Mouse (Mus musculus): Measurements from ENCODE around the gene Olfr1208. TPM values are rescaled to one million over a fixed set of nuclear protein-coding genes. Genes with fewer than 3 reads are reported as not detected.

Gene Olfr1208
- not detected for total RNA-seq (2021)
- long read RNA-seq, result 0 reads

DNA sequence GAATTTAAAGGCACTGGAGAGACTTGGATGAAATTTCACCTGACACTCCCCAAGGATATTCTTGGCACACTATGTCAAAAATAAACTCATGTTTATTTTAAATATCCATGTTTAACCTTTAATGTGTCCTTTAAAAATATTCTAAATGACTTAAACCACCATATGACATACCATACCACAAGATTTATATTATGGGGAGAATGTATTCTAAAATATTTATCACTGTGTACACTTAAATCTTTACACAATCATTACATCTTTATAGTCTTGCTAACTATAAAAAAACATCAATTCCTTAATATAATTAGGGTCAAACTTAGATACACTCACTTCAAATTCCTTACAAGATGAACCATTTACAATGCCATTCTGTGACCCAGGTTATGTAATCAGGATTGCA lies at the start of gene Olfr1208:
Gene Olfr1208 (minus strand): TSS at position 101 of the 400 bp plus-strand sequence.
- DNase-seq (ENCODE audit: low spot score in 2 of 2), result no peak

DNA sequence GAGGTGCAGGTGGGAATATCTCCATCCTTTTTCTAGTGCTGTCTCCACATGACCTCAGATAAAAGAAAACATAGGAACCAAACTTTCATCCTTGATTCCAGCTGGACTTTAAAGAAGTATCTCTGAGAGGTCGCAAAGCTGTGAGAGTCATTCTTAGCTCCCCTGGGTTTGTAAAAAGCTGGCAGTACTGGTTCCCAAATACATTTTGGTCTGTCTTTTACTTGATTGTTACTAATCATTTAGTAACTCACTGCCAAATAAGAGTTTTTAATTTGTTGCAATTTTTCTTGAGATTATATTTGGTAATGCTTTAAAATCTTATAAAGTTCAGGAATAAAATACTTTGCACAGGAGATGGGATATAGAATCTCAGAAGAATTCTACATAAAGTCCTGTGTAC lies 35.9 kb upstream of the Olfr1208 start, which contains the start of gene Olfr1211:
Gene Olfr1211 (minus strand): TSS at position 101 of the 400 bp plus-strand sequence.
- DNase-seq (ENCODE audit: low spot score in 2 of 2), result no peak

DNA sequence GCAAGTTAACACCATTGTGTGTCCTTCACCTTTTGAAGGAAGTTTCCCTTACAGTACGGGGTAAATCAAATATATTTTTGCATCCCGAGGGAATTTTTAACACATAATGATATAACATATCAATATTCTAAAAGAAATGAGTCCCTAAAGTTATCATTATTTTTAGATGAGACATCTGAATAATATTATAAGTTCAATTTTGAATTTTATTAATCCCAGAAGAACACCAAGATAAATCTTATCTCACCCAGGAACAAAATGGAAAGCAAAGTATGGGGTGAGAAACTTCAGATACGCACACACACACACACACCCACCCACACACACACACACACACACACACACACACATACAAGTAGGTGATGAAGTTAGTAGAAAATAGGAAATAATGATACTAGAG lies 12.9 kb upstream of the Olfr1208 start, which contains the start of gene Olfr1209:
Gene Olfr1209 (minus strand): TSS at position 101 of the 400 bp plus-strand sequence.
- DNase-seq (ENCODE audit: low spot score in 2 of 2), result no peak

DNA sequence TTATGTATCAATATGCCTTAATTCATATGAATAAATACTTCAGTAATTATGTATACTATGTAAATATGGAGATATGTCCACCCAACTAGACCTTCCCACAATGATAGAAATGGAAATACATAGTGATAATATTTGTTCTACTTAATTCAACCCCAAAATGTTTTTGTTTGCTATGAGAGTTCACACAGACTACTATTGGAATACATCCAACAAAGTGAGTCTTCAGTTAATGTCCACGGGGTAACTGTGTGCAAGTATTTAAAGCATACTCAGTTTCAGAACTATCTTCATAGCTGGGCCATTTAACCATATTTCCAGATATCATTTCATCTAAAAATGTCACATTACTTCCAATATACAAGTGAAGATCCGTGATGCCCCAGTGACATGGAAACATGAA lies 39.2 kb downstream of the Olfr1208 start, which contains the start of gene Olfr1206:
Gene Olfr1206 (plus strand): TSS at position 301 of the 400 bp plus-strand sequence.
- DNase-seq (ENCODE audit: low spot score in 2 of 2), result no peak

DNA sequence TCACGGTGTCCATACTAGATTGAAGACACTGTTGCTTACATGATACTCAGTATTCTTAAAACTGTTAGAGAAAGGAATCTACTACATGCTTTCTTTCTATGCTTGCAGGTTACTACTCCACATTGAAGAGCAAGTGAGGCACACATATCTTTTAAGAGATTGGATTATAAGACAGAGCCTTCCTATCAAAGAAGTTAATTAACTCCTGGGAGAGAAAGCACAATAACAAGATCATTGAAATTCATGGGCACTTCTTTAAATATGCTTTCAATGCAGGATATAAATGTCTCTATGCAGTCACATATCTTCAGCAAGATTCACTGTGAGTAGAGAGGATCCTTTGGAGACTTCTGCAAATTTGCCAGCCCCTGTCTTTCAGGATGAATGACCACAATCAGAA lies 53.1 kb downstream of the Olfr1208 start, which contains the start of gene Olfr1204:
Gene Olfr1204 (plus strand): TSS at position 301 of the 400 bp plus-strand sequence.
- no peak for DNase-seq (ENCODE audit: low spot score in 2 of 2)

Other genes starting within 250 kb of the Olfr1208 start
- not detected for gene Olfr1193, start 226.7 kb downstream of the Olfr1208 start, total RNA-seq (2021)
- gene Olfr1195, start 213.1 kb downstream of the Olfr1208 start, total RNA-seq (2021), result not detected
- not detected for gene Olfr1196, start 197.7 kb downstream of the Olfr1208 start, total RNA-seq (2021)
- gene Olfr1197, start 169.9 kb downstream of the Olfr1208 start, total RNA-seq (2021), result not detected
- not detected for gene Olfr1198, start 150.9 kb downstream of the Olfr1208 start, total RNA-seq (2021)
- gene Olfr1199, start 141.8 kb downstream of the Olfr1208 start, total RNA-seq (2021), result not detected
- not detected for gene Olfr1200, start 131.8 kb downstream of the Olfr1208 start, total RNA-seq (2021)
- gene Olfr1201, start 109.3 kb downstream of the Olfr1208 start, total RNA-seq (2021), result not detected
- under 1 TPM in 1 of 2 experiments, not detected in 1; 0.09 TPM for gene Olfr1202, start 87.8 kb downstream of the Olfr1208 start, total RNA-seq (2021)
- not detected for gene Olfr1205, start 72.6 kb downstream of the Olfr1208 start, total RNA-seq (2021)
- not detected for gene Olfr1204, start 53.0 kb downstream of the Olfr1208 start, total RNA-seq (2021)
- not detected for gene Olfr1206, start 39.1 kb downstream of the Olfr1208 start, total RNA-seq (2021)
- gene Olfr1209, start 12.8 kb upstream of the Olfr1208 start, total RNA-seq (2021), result not detected
- not detected for gene Olfr1211, start 35.8 kb upstream of the Olfr1208 start, total RNA-seq (2021)
- not detected for gene Olfr1212, start 51.7 kb upstream of the Olfr1208 start, total RNA-seq (2021)
- not detected for gene Gm13762, start 78.0 kb upstream of the Olfr1208 start, total RNA-seq (2021)
- not detected for gene Olfr1214, start 90.3 kb upstream of the Olfr1208 start, total RNA-seq (2021)
- gene Olfr1215, start 104.7 kb upstream of the Olfr1208 start, total RNA-seq (2021), result not detected
- not detected for gene Olfr1216, start 116.0 kb upstream of the Olfr1208 start, total RNA-seq (2021)
- not detected for gene Olfr1217, start 129.8 kb upstream of the Olfr1208 start, total RNA-seq (2021)
- gene Olfr1218, start 158.9 kb upstream of the Olfr1208 start, total RNA-seq (2021), result not detected
- not detected for gene Olfr1219, start 181.2 kb upstream of the Olfr1208 start, total RNA-seq (2021)
- not detected for gene Olfr1220, start 204.5 kb upstream of the Olfr1208 start, total RNA-seq (2021)
- gene Olfr1221, start 215.0 kb upstream of the Olfr1208 start, total RNA-seq (2021), result not detected
- not detected for gene Olfr1222, start 230.7 kb upstream of the Olfr1208 start, total RNA-seq (2021)
- gene Olfr1223, start 249.2 kb upstream of the Olfr1208 start, total RNA-seq (2021), result not detected

Measured in layer of hippocampus, postnatal 10 days (tissue).